Mouse (Mus musculus): ENCODE data around the gene Fgfrl1.

- no peak for TF ChIP-seq CTCF (IDR thresholded peaks at IDR 0.05; ENCODE audit: low read depth)
- no peak for TF ChIP-seq EP300 (IDR thresholded peaks at IDR 0.05; ENCODE audit: low read depth)
Measured at GRCm38 (mm10) chr5:108703754-108704626, 11.8 kb downstream of the Fgfrl1 start.

Measured in liver, postnatal 0 days (tissue).